Mouse (Mus musculus): ENCODE measurements at regions not wholly inside any gene's neighbourhood (a gene's known extent, or its start where the extent isn't known, plus 50 kb on each side); places are given as distances from the start of the nearest gene placed in this dataset.

DNA sequence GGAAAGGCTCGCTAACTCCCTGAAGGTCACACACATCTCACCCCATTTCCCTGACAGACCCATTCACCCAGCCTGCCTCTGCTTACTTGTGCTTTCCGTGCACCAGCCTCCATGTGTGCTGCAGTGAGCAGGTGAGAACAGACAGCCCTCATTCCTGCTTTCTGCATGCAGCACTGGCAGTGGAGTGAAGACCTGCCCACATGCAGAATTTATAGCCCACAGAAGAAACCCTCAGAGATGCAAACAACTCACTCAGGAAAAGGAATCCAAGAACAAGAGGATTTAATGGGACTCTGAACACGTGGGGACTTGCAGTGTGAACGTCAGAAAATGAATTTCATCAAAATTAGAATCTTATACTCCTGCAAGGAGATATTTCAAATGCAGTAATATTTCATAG, 152.2 kb upstream of the Ankrd50 start:
- DNase-seq (ENCODE audit: low spot score) = no peak
- H3K9ac ChIP-seq (ENCODE audit: low read length) = no peak overlapping the region
- H3K27ac ChIP-seq (replicated peaks) = no peak overlapping the region
- WGBS = 69% methylated on average over 4 of the region's 4 CpGs
- no peak for ATAC-seq (ENCODE audit: low FRiP score, low TSS enrichment)
- no peaks in the 10 kb centered on the region for H3K36me3 ChIP-seq (ENCODE audit: control insufficient read depth, insufficient read depth, low read length)
- H3K27me3 ChIP-seq (ENCODE audit: control insufficient read depth, insufficient read depth, low read length) = no peaks in the 10 kb centered on the region
- no peak overlapping the region for H3K4me3 ChIP-seq (ENCODE audit: low read depth, low read length)
- H3K4me1 ChIP-seq (replicated peaks; ENCODE audit: control insufficient read depth, insufficient read depth) = no peaks in the 10 kb centered on the region
- TF ChIP-seq EP300 (optimal IDR thresholded peaks at IDR 0.05) (no peak), CTCF (IDR thresholded peaks at IDR 0.05; ENCODE audit: low read depth) (no peak)
- H3K9me3 ChIP-seq (ENCODE audit: control insufficient read depth, low read length) = no peaks in the 10 kb centered on the region
- no peak overlapping the region for H3K4me2 ChIP-seq (replicated peaks; ENCODE audit: low read depth)

DNA sequence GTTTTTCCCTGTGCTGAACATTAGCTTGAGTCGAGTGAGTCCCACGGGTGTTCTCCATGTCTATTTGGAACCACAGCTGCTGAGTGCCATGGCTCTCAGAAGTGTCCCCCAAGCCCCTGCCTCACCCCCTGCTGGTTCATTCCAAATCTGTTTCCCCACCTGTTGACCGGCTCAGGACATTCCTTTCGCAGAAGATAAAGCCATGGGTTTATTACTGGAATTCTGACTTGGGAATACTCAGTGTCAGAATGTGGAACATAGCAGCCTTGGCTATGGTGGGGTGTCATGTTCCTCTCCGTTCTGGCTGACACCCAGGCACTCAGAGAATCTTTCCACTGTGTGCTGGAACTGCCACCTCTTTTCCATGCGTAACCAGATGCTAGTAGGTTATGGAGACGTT, 148.7 kb upstream of the Ankrd50 start:
- Histone ChIP-seq H3K27me3 (ENCODE audit: control insufficient read depth, insufficient read depth, low read length) (no peaks in the 10 kb centered on the region), H3K9ac (ENCODE audit: low read length) (no peak overlapping the region), H3K36me3 (ENCODE audit: control insufficient read depth, insufficient read depth, low read length) (no peaks in the 10 kb centered on the region), H3K4me3 (ENCODE audit: low read depth, low read length) (no peak overlapping the region), H3K9me3 (ENCODE audit: control insufficient read depth, low read length) (no peaks in the 10 kb centered on the region), H3K4me1 (replicated peaks; ENCODE audit: control insufficient read depth, insufficient read depth) (no peaks in the 10 kb centered on the region), H3K4me2 (replicated peaks; ENCODE audit: low read depth) (no peak overlapping the region), H3K27ac (replicated peaks) (no peak overlapping the region)
- no peak for ATAC-seq (ENCODE audit: low FRiP score, low TSS enrichment)
- TF ChIP-seq EP300 (optimal IDR thresholded peaks at IDR 0.05) = no peak
- TF ChIP-seq CTCF (IDR thresholded peaks at IDR 0.05; ENCODE audit: low read depth) = no peak
- 65% methylated on average over 7 of the region's 7 CpGs for WGBS
- DNase-seq (ENCODE audit: low spot score) = no peak

DNA sequence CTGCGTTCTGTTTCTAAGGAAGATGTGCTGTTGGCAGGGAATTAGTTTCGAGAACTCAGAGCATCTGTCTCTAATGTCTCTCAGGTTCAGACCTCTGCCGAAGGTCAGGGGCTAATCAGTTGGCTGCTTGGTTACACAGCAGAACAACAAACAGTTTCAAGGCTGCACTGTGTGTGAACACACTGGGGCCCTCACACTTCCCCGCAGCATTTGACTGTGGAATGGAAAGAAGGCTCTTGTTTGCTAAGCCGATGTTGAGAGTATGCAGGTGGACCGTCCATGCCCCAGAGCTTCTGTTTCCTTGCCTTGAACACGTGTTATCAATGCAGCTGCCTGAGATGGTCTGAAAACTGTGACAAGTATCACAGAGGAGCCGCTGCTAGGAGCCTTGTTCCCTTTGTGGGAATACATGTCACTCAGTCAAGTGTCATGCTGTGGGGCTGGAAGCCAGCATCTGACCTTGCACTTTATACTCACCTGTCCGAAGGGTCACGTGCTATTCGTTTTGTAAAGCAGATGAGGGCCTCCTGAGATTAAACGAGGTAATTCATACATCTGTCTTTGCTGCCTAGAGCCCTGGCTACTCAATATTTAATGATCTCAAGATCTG, 141.0 kb upstream of the Ankrd50 start:
- Histone ChIP-seq H3K27ac (replicated peaks) (no peak overlapping the region), H3K27me3 (ENCODE audit: control insufficient read depth, insufficient read depth, low read length) (no peaks in the 10 kb centered on the region), H3K4me2 (replicated peaks; ENCODE audit: low read depth) (no peak overlapping the region), H3K4me1 (replicated peaks; ENCODE audit: control insufficient read depth, insufficient read depth) (no peaks in the 10 kb centered on the region), H3K9ac (ENCODE audit: low read length) (no peak overlapping the region), H3K36me3 (ENCODE audit: control insufficient read depth, insufficient read depth, low read length) (no peaks in the 10 kb centered on the region), H3K9me3 (ENCODE audit: control insufficient read depth, low read length) (no peaks in the 10 kb centered on the region), H3K4me3 (ENCODE audit: low read depth, low read length) (no peak overlapping the region)
- ATAC-seq (ENCODE audit: low FRiP score, low TSS enrichment) (peak; percentile 80; the same call in 1 of the 2 replicates), DNase-seq (ENCODE audit: low spot score) (peak; percentile 45)
- TF ChIP-seq CTCF (IDR thresholded peaks at IDR 0.05; ENCODE audit: low read depth) (no peak), EP300 (optimal IDR thresholded peaks at IDR 0.05) (no peak)
- 43% methylated on average over 12 of the region's 12 CpGs for WGBS

DNA sequence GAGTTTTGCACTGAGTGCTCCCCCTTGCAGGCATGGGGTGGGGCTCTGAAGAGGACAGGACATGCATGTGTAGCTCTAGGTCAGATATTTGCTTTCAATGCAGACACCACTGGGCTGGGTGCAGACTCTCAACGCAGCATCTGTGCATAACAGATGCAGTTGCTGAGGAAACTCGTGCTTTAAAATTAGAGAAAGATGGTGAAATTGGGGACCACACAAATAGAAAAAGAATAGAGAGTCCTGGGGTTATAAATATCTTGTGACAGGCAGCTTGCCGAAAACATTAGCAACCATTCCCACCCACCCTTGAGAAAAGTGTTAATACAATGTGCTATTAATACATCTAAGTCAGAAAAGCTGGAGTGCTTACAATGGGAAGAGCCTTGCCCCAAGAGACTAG, 133.3 kb upstream of the Ankrd50 start:
- no peak overlapping the region for H3K4me2 ChIP-seq (replicated peaks; ENCODE audit: low read depth)
- ATAC-seq (ENCODE audit: low FRiP score, low TSS enrichment) (no peak), DNase-seq (ENCODE audit: low spot score) (no peak)
- H3K27ac ChIP-seq (replicated peaks) = no peak overlapping the region
- no peaks in the 10 kb centered on the region for H3K9me3 ChIP-seq (ENCODE audit: control insufficient read depth, low read length)
- H3K36me3 ChIP-seq (ENCODE audit: control insufficient read depth, insufficient read depth, low read length) = no peaks in the 10 kb centered on the region
- no peak overlapping the region for H3K4me3 ChIP-seq (ENCODE audit: low read depth, low read length)
- no peak for TF ChIP-seq EP300 (optimal IDR thresholded peaks at IDR 0.05)
- no peak for TF ChIP-seq CTCF (IDR thresholded peaks at IDR 0.05; ENCODE audit: low read depth)
- no peaks in the 10 kb centered on the region for H3K27me3 ChIP-seq (ENCODE audit: control insufficient read depth, insufficient read depth, low read length)
- no peaks in the 10 kb centered on the region for H3K4me1 ChIP-seq (replicated peaks; ENCODE audit: control insufficient read depth, insufficient read depth)
- WGBS = 27% methylated on average over 3 of the region's 3 CpGs
- H3K9ac ChIP-seq (ENCODE audit: low read length) = no peak overlapping the region

DNA sequence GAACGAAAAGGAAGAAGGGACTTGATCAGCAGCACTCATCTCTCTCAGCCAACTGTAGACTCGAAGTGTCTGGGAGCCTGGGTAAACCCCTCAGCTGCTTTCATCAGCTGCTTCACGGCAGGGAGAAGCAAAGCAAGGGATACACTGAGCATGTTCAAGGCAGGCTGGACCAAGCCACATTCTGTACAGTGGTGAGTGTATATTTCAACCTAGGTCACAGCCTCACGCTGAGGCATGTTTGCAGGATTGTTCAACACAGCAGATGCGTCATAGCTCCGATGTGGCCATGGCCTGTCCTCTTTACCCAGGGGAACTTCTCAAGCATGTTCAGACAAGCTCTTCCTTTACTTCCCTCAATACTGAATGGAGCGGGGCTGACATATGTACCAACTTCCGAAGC, 132.6 kb upstream of the Ankrd50 start:
- no peak for TF ChIP-seq EP300 (optimal IDR thresholded peaks at IDR 0.05)
- TF ChIP-seq CTCF (IDR thresholded peaks at IDR 0.05; ENCODE audit: low read depth) = no peak
- no peaks in the 10 kb centered on the region for H3K27me3 ChIP-seq (ENCODE audit: control insufficient read depth, insufficient read depth, low read length)
- H3K9ac ChIP-seq (ENCODE audit: low read length) = no peak overlapping the region
- no peak overlapping the region for H3K4me2 ChIP-seq (replicated peaks; ENCODE audit: low read depth)
- H3K4me1 ChIP-seq (replicated peaks; ENCODE audit: control insufficient read depth, insufficient read depth) = no peaks in the 10 kb centered on the region
- H3K36me3 ChIP-seq (ENCODE audit: control insufficient read depth, insufficient read depth, low read length) = no peaks in the 10 kb centered on the region
- no peak overlapping the region for H3K4me3 ChIP-seq (ENCODE audit: low read depth, low read length)
- WGBS = 58% methylated on average over 8 of the region's 8 CpGs
- H3K27ac ChIP-seq (replicated peaks) = no peak overlapping the region
- DNase-seq (ENCODE audit: low spot score) (no peak), ATAC-seq (ENCODE audit: low FRiP score, low TSS enrichment) (0 out of 2 replicates have a peak, but pooled peaks have one; percentile 40)
- no peaks in the 10 kb centered on the region for H3K9me3 ChIP-seq (ENCODE audit: control insufficient read depth, low read length)

DNA sequence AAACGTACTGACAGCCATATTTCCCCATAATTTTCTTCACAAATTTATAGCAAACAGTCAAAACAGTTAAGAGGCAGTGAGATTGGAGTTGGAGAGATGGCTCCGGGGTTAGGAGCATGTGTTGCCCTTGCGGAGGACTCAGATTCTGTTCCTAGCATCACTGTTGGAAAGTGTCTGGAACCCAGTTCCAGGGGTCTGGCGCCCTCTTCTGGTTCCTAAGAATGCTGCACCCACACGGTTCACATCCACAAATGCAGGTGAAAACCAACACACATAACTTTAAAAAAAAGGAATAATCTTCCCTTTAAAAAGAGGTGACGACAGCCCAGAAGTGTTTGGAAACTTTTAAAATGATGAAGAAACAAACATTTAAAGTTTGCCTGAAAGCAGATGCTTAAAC, 129.1 kb upstream of the Ankrd50 start:
- WGBS = 74% methylated on average over 6 of the region's 6 CpGs
- no peak overlapping the region for H3K4me2 ChIP-seq (replicated peaks; ENCODE audit: low read depth)
- no peak for DNase-seq (ENCODE audit: low spot score)
- H3K4me3 ChIP-seq (ENCODE audit: low read depth, low read length) = no peak overlapping the region
- no peak for ATAC-seq (ENCODE audit: low FRiP score, low TSS enrichment)
- no peaks in the 10 kb centered on the region for H3K9me3 ChIP-seq (ENCODE audit: control insufficient read depth, low read length)
- H3K4me1 ChIP-seq (replicated peaks; ENCODE audit: control insufficient read depth, insufficient read depth) = no peaks in the 10 kb centered on the region
- H3K9ac ChIP-seq (ENCODE audit: low read length) = no peak overlapping the region
- no peak overlapping the region for H3K27ac ChIP-seq (replicated peaks)
- H3K27me3 ChIP-seq (ENCODE audit: control insufficient read depth, insufficient read depth, low read length) = no peaks in the 10 kb centered on the region
- H3K36me3 ChIP-seq (ENCODE audit: control insufficient read depth, insufficient read depth, low read length) = no peaks in the 10 kb centered on the region
- TF ChIP-seq EP300 (optimal IDR thresholded peaks at IDR 0.05) = no peak
- TF ChIP-seq CTCF (IDR thresholded peaks at IDR 0.05; ENCODE audit: low read depth) = peak; percentile 57
